Mouse (Mus musculus): ENCODE results near the gene Kazald1. TPM values are rescaled to one million over a fixed set of nuclear protein-coding genes. Genes with fewer than 3 reads are reported as not detected.
"Not testable (repeated sequence)": the region's sequence is repeated elsewhere in the genome, so short reads cannot be mapped to it uniquely, and the experiment has no call there.

Gene Kazald1
- polyA plus RNA-seq, 1 experiment from 2014 or later, result 0.94 TPM

- Histone ChIP-seq H3K4me2 (replicated peaks) (no peak overlapping the region), H3K27me3 (peaks cover 15% of the 10 kb centered on the region; the same call in 1 of the 2 replicates), H3K36me3 (no peaks in the 10 kb centered on the region), H3K27ac (no peak overlapping the region), H3K4me3 (replicated peaks) (no peak overlapping the region), H3K9me3 (no peaks in the 10 kb centered on the region), H3K9ac (replicated peaks) (no peak overlapping the region), H3K4me1 (replicated peaks) (0 out of 2 replicates have a peak, but pooled peaks cover 5% of the 10 kb centered on the region)
- 25% methylated on average over 16 of the region's 16 CpGs for WGBS
- no peak; the same call in 1 of the 2 replicates for ATAC-seq
These were observed 38.2 kb upstream of the Kazald1 start for GRCm38 (mm10) chr19:45036867-45037266.

GRCm38 (mm10) chr19:45038198-45038597 is 36.8 kb upstream of the Kazald1 start:
- not testable (repeated sequence) for H3K4me2 ChIP-seq (replicated peaks); H3K4me1 ChIP-seq (replicated peaks); H3K9ac ChIP-seq (replicated peaks); H3K36me3 ChIP-seq; H3K9me3 ChIP-seq; H3K4me3 ChIP-seq (replicated peaks); H3K27ac ChIP-seq; ATAC-seq
- H3K27me3 ChIP-seq, result peaks cover 15% of the 10 kb centered on the region; the same call in 1 of the 2 replicates
- 93% methylated on average over 7 of the region's 7 CpGs for WGBS

GRCm38 (mm10) chr19:45040214-45040613 is 34.8 kb upstream of the Kazald1 start:
- Histone ChIP-seq H3K4me3 (replicated peaks) (no peak overlapping the region), H3K4me2 (replicated peaks) (no peak overlapping the region), H3K27ac (no peak overlapping the region), H3K4me1 (replicated peaks) (no peaks in the 10 kb centered on the region), H3K9ac (replicated peaks) (no peak overlapping the region), H3K9me3 (no peaks in the 10 kb centered on the region), H3K36me3 (no peaks in the 10 kb centered on the region), H3K27me3 (peaks cover 26% of the 10 kb centered on the region)
- 51% methylated on average over 13 of the region's 13 CpGs for WGBS
- no peak for ATAC-seq

GRCm38 (mm10) chr19:45044389-45044927 is 30.6 kb upstream of the Kazald1 start:
- no peak overlapping the region for H3K9ac ChIP-seq (replicated peaks)
- peaks cover 31% of the 10 kb centered on the region for H3K27me3 ChIP-seq
- no peaks in the 10 kb centered on the region for H3K9me3 ChIP-seq
- no peak for ATAC-seq
- no peak overlapping the region for H3K27ac ChIP-seq
- H3K4me1 ChIP-seq (replicated peaks), result peaks cover 29% of the 10 kb centered on the region
- H3K36me3 ChIP-seq, result no peaks in the 10 kb centered on the region
- H3K4me3 ChIP-seq (replicated peaks), result no peak overlapping the region
- H3K4me2 ChIP-seq (replicated peaks), result no peak overlapping the region
- 67% methylated on average over 11 of the region's 11 CpGs for WGBS

- Histone ChIP-seq H3K36me3 (peaks cover 4% of the 10 kb centered on the region; the same call in 1 of the 2 replicates), H3K4me3 (replicated peaks) (no peak overlapping the region), H3K9ac (replicated peaks) (no peak overlapping the region), H3K4me2 (replicated peaks) (no peak overlapping the region), H3K4me1 (replicated peaks) (peaks cover 32% of the 10 kb centered on the region), H3K27me3 (peaks cover 23% of the 10 kb centered on the region), H3K9me3 (no peaks in the 10 kb centered on the region), H3K27ac (no peak overlapping the region)
- WGBS, result 52% methylated on average over 15 of the region's 15 CpGs
- no peak for ATAC-seq
These were observed 29.8 kb upstream of the Kazald1 start for GRCm38 (mm10) chr19:45045236-45045635.

- Histone ChIP-seq H3K4me1 (replicated peaks) (peaks cover 32% of the 10 kb centered on the region), H3K4me2 (replicated peaks) (peak within 1 kb of the TSS; percentile 71), H3K27me3 (peaks cover 22% of the 10 kb centered on the region), H3K27ac (peak within 1 kb of the TSS; percentile 87), H3K36me3 (peaks cover 8% of the 10 kb centered on the region; the same call in 1 of the 2 replicates), H3K9ac (replicated peaks) (peak within 1 kb of the TSS; percentile 68), H3K4me3 (replicated peaks) (peak within 1 kb of the TSS; percentile 49), H3K9me3 (no peaks in the 10 kb centered on the region)
- no peak for ATAC-seq
- WGBS, result 82% methylated on average over 5 of the region's 5 CpGs
These were observed 29.4 kb upstream of the Kazald1 start, which contains the start of gene Pdzd7 for GRCm38 (mm10) chr19:45045651-45046050. Gene Pdzd7, minus strand, starts transcription at chr19:45045717.

GRCm38 (mm10) chr19:45046523-45047321 is 28.3 kb upstream of the Kazald1 start:
- peaks cover 14% of the 10 kb centered on the region for H3K36me3 ChIP-seq
- peak overlapping the region; percentile 68 for H3K9ac ChIP-seq (replicated peaks)
- WGBS, result 2% methylated on average over 34 of the region's 34 CpGs
- H3K27ac ChIP-seq, result peak overlapping the region; percentile 87
- peak; percentile 73 for ATAC-seq
- H3K9me3 ChIP-seq, result no peaks in the 10 kb centered on the region
- peaks cover 32% of the 10 kb centered on the region for H3K4me1 ChIP-seq (replicated peaks)
- H3K4me3 ChIP-seq (replicated peaks), result peak overlapping the region; percentile 49
- H3K4me2 ChIP-seq (replicated peaks), result peak overlapping the region; percentile 71
- peaks cover 22% of the 10 kb centered on the region for H3K27me3 ChIP-seq

GRCm38 (mm10) chr19:45047417-45047934 is 27.6 kb upstream of the Kazald1 start, which contains the start of gene Sfxn3:
Gene Sfxn3, plus strand, starts transcription at chr19:45047503.
- Histone ChIP-seq H3K27ac (peak within 1 kb of the TSS; percentile 87), H3K4me3 (replicated peaks) (peak within 1 kb of the TSS; percentile 49), H3K36me3 (peaks cover 20% of the 10 kb centered on the region), H3K9ac (replicated peaks) (peak within 1 kb of the TSS; percentile 68), H3K4me1 (replicated peaks) (peaks cover 32% of the 10 kb centered on the region), H3K27me3 (peaks cover 22% of the 10 kb centered on the region), H3K9me3 (no peaks in the 10 kb centered on the region), H3K4me2 (replicated peaks) (peak within 1 kb of the TSS; percentile 71)
- WGBS, result 0% methylated on average over 26 of the region's 26 CpGs
- ATAC-seq, result peak; percentile 83

GRCm38 (mm10) chr19:45047935-45048643 is 27.0 kb upstream of the Kazald1 start:
- H3K4me2 ChIP-seq (replicated peaks), result peak overlapping the region; percentile 71
- peaks cover 32% of the 10 kb centered on the region for H3K4me1 ChIP-seq (replicated peaks)
- H3K9ac ChIP-seq (replicated peaks), result peak overlapping the region; percentile 68
- peak overlapping the region; percentile 87 for H3K27ac ChIP-seq
- peaks cover 27% of the 10 kb centered on the region for H3K36me3 ChIP-seq
- H3K9me3 ChIP-seq, result no peaks in the 10 kb centered on the region
- WGBS, result 44% methylated on average over 11 of the region's 11 CpGs
- ATAC-seq, result peak; percentile 70
- H3K27me3 ChIP-seq, result peaks cover 22% of the 10 kb centered on the region
- peak overlapping the region; percentile 49 for H3K4me3 ChIP-seq (replicated peaks)

GRCm38 (mm10) chr19:45048644-45049365 is 26.2 kb upstream of the Kazald1 start:
- Histone ChIP-seq H3K36me3 (peaks cover 34% of the 10 kb centered on the region), H3K27ac (peak overlapping the region; percentile 87), H3K9ac (replicated peaks) (peak overlapping the region; percentile 68), H3K27me3 (peaks cover 22% of the 10 kb centered on the region), H3K4me2 (replicated peaks) (peak overlapping the region; percentile 71), H3K4me1 (replicated peaks) (peaks cover 32% of the 10 kb centered on the region), H3K9me3 (no peaks in the 10 kb centered on the region), H3K4me3 (replicated peaks) (peak overlapping the region; percentile 49)
- 76% methylated on average over 12 of the region's 12 CpGs for WGBS
- no peak for ATAC-seq

- 79% methylated on average over 9 of the region's 9 CpGs for WGBS
- H3K27me3 ChIP-seq, result peaks cover 18% of the 10 kb centered on the region
- H3K4me3 ChIP-seq (replicated peaks), result peak overlapping the region; percentile 49; the same call in 1 of the 2 replicates
- no peaks in the 10 kb centered on the region for H3K9me3 ChIP-seq
- no peak overlapping the region for H3K27ac ChIP-seq
- H3K4me1 ChIP-seq (replicated peaks), result peaks cover 32% of the 10 kb centered on the region
- no peak for ATAC-seq
- H3K36me3 ChIP-seq, result peaks cover 40% of the 10 kb centered on the region
- no peak overlapping the region for H3K9ac ChIP-seq (replicated peaks)
- H3K4me2 ChIP-seq (replicated peaks), result peak overlapping the region; percentile 71; the same call in 1 of the 2 replicates
These were observed 25.5 kb upstream of the Kazald1 start for GRCm38 (mm10) chr19:45049523-45049922.
